Mouse (Mus musculus) gastrocnemius, adult 18-20 months (tissue): ENCODE results near the gene Spata3. TPM values are rescaled to one million over a fixed set of nuclear protein-coding genes. Genes with fewer than 3 reads are reported as not detected.
"Not testable (repeated sequence)": the region's sequence is repeated elsewhere in the genome, so short reads cannot be mapped to it uniquely, and the experiment has no call there.

ENCODE experiments used
- DNase-seq: peaks from one replicate; pipeline ENCODE4 v3.0.0; 2021; ENCODE audit warnings: low spot score
- long read RNA-seq, 2 experiments: library from polyadenylated mRNA; stranded (forward); transcript quantifications; one replicate each; pipeline ENCODE4 v2.0.0; 2021
- total RNA-seq, 2 experiments: library from RNA; stranded (reverse); gene quantifications; 2 replicates each; pipeline ENCODE4 v1.2.3; 2021

Gene Spata3
- not detected for total RNA-seq
- long read RNA-seq, experiment 1, result 0 reads
- long read RNA-seq, experiment 2, result 0 reads

DNA sequence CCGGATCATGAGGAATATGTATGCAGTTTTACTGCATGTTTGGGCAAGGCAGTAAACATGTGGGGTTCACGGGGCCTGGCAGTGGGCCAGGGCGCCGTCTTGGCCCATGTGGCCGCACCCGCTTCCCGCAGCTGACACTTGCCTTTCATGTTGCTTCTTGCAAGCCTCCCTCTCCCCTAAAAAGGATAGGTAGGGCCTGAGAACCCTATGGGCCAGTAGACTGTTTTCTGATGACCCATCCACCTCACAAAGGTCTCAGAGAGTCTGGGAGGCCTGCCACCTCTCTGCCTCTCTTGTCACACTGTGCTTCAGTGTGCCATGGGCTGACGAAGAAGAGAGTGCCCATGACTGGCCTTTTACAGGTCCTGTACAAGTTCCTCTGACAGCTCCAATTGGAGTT is at the start of gene Spata3:
Spata3 (plus strand) TSS at position 301 of the 400 bp plus-strand sequence.
- no peak for DNase-seq

DNA sequence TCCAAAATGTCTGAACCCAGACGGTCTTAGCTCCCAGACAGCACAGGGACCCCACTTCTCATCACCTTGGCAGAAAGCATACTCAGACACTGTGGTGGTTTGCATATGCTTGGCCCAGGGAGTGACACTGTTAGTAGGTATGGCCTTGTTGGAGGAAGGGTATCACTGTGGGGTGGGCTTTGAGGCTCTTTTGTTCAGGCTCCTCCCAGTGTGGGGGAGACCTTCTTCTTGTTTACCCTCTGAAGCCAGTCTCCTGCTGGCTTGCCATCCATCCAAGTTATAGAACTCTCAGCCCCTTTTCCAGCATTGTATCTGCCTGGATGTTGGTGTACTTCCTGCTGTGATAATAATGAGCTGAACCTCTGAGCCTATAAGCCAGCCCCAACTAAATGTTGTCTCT is 47.5 kb upstream of the Spata3 start:
- no peak for DNase-seq

DNA sequence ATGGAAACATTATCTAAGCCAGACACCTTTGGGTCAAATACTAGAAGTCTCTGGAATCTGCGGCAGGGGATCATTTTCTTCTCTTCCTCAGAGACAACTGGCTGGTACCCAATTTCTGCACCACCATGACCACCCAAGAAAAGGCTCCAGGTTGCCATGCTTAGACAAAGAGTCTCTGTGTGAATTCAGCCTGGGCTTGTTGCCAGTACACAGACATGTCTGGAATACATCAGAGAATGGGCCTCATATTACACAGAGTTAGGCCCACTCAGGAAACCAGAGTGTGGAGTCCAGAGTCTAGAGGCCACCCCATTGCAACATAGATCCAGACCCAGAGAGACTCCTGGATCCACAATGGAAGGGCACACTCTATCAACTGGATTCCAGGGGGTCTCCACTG is 47.1 kb upstream of the Spata3 start:
- DNase-seq, result no peak

DNA sequence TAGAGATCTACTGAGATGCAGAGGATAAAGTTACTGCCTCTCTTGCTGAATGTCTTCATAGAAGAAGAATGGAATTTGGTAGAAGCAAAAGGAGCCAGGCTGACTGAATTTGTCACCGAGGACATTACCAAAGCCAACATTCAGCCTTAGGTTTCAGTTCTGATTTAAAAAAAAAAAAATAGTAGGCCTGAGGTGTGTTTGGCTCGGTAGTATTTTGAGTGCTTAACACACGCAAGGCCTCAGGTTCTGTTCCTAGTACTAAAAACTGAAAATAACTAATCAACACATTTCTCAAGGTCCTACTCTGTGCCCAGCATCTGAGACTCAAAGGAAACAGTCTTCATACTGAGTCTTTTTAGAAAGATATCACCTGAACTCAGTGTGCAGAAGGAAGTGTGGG is 45.5 kb upstream of the Spata3 start:
- DNase-seq, result no peak

DNA sequence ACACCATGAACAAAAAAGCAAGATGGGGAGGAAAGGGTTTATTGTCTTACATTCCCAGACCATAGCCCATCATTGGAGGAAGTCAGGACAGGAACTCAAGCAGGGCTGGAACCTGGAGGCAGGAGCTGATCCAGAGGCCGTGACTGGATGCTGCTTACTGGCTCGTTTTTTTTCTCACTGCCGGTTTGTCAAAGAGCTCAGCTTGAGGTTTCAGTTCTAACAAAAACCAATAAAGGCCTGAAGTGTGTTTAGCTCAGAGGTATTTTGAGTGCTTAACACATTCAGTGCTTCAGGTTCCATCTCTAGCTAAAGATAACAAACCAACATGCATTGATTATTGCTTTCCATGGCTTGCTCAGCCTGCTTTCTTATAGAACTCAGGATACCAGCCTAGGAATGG is 44.3 kb upstream of the Spata3 start:
- no peak for DNase-seq

DNA sequence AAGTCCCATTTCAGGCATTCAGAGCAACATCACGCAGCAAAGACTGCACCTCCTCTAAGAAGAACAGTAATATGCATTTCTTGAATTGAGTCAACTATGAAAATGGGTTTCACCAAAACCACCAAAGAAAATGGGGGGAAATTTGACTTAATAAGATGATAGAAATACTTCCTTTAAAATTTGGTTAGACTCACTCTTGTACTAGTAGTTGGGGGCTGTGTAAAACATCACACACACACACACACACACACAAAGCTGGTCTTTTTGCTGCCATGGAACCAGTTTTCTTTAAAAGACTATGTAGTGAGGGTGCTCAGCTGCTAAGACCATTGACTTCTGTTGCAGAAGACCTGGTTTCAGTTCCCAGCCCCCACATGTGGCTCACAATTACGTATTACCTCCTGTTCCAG is 43.1 kb upstream of the Spata3 start:
- no peak for DNase-seq

DNA sequence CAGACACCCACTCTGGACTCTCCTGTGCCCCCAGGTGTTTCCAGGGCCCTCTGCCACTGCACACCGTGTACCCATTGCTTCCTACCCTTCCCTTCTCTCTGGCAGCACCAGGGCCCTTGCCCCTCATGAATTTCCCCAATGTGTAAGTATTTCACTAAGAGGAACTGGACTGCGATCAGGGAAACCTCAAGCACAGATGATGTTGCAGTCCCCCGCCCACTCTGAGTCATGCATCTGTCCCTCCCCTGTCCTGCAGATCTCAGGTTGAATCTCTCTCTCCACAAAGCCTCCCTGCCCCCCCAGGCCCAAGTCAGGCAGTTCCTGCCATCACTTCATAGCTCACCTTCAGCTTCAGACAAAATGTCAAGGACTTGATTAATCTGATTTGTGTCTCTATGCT is 38.9 kb upstream of the Spata3 start:
- no peak for DNase-seq

DNA sequence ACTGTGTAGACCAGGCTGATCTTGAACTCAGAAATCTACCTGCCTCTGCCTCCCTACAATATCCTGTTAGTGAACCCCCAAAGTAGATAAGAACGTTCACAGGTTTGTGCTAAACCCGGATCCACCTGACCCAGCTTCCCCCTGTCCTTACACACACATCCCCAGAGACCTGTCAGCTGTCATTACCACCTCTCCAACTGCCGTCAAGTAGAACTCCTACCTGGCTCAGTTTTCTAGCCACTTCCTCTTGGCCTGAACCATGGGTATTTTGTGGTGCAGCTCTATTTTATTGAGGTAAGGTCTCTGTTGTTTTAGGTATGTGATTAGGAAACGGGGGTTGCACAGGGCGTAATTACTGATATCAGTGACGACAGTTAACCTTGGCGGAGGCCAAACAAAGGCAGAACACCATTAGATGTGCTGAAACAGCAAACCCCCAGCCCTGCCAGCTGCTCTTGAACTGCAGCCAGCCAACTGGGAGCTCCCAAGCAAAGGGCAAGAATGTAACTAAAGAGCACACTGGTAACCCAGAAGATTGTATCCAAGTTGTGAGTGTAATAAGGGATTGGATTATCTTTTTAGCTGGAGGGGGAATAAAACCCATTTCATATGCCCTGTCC is 34.8 kb upstream of the Spata3 start:
- peak; percentile 24 for DNase-seq

DNA sequence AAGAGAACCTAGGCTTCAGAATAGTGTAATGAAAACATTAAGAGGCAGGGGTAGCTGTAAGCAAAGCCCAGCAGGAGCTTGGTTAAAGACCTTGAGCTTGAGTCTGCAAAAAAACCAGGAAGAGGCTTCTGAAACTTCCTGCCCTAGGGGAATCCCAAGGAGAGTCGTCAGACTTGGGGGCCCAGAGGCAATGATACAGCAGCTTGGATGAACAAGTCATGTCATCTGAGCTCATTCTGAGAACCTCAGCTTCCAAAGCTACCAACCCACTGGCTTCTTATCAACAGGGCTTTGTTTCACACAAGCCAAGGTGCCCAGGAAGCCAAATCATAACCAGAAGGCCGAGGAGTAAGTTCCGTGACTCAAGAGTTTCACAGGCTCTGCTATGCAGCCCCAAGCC is 30.8 kb upstream of the Spata3 start:
- no peak for DNase-seq

DNA sequence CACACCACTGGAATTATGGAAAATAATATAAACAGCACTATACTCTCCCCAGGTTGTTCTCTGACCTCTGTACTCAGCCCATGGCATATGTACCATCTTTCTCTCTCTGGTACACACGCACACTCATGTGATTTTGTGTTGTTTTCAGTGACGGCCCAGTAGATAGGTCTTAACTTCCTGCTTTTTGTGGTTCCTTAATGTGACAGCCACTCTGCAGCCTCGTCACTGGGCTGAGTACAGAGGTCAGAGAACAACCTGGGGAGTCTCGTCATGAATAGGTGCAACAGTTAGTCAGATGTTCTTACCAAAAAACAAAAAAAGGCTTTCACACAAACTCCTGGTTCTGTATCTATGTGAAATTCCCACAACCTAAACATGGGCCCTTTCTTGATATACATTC is 28.3 kb upstream of the Spata3 start:
- no peak for DNase-seq

DNA sequence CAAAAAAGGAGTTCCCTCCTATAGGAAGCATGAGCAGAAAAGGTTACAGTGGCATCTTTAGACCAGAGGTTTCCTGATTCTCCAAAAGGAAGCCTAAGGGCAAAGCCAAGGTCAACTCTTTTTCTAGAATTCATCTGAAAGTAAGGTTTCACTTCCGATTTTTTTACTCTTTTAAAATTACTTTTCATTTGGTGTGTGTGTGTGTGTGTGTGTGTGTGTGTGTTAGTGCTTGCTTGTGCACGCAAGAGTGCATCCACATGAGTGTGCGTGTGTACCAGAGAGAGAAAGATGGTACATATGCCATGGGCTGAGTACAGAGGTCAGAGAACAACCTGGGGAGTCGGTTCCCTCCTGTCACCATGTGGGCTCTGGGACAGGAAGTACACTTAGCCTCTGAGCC is 27.7 kb upstream of the Spata3 start:
- not testable (repeated sequence) for DNase-seq

DNA sequence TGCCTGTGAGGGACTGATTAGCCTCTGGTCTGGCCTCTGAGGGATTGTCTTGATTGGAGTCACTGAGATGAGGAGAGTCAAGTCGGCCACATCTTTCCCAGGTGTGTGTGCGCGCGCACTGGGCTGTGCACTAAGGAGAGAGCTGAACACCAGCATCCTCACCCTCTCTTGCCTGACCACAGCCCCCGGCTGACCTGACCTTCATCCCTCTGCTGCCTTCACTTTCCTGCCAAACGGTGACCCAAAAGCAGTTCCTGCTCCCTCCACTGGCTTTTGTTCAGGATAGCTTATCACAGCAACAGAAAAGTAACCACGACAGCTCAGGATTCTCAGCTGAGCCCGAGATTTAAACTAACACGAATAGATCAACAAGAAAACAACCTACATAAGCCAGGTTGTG is 24.4 kb upstream of the Spata3 start:
- DNase-seq, result no peak

DNA sequence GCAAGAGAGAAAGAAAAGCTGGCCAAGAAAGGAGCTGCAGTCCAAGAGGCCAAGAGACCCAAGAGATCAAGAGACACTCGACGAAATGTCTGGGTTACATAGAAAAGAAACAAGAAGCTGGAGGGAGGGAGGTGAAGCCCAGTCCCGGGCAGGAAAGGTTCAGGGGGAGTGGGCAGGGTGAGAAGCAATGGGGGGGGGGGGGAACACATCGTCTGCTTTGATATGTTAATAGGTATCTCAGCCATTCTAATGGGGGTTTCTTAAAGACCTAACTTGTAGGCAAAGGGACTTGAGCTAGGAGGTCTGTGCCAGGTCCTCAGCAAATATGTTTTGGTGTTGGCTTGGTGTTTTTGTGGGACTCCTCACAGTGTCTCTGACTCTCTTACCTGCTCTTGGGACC is 23.1 kb upstream of the Spata3 start:
- no peak for DNase-seq

DNA sequence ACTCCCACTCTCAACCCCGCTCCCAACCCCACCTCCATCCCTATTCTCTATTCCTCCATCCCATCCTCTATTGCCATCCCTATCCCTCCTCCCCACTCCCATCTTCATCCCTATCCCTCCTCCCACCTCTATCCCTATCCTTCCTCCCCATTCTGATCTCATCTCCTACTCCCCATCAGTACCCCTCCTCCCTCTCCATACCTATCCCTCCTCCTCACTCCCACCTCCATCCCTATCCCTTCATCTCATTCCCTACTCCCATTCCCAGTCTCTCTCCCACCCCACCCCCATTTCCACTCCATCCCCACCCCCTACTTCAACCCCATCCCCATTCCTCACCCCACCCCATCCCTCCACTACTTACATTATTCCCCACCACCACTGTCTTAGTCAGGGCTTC is 19.4 kb upstream of the Spata3 start:
- no peak for DNase-seq

DNA sequence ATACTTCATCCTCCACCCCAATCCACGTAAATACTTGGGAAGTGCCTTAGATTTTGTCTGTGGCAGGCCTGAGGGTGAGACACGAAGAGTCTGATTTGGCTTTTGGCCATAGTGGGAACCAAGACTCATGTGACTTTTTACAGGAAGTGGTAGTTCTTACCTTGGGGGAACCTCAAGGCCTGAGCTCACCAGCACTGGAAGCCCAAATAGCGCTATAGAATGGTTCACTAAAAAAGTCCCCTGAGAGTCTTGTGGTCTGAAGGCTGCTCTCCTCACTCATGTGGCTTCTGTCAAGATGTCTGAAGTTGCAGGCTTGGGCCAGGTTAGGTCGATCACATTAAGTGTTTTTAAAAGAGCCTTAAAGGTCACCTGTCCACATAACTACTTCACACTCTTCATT is 18.6 kb upstream of the Spata3 start:
- no peak for DNase-seq

DNA sequence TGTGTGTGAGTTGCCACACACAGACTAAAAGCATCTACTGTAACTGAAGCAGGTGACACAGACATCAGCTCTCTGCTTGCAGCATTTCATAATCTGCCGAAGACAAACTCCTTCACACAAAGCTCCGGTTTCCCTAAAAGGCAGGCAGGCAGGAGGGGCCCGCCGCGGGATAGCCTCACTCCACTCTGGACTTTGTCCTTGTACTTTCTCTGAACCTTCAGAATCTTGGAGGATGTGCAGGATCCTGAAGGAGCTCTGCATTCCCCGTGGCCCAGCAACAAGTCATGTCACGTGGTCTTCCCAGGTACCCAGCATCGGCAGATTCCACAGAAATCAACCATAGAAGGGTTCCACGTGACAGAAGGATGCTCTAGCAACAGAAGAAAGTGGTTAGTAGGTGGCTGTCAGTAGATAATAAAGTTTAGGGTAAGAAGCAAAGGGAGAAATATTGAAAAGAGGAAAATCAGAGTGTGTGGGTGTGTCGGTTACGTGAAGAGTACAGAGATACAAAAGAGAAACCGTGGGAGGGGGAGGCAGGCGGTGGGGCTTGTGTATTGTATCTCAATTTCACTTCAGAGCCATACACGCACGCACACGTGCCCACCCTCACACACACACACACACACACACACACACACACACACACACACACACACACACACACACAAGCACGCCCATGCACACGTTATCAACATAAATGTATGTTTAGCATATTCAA is 16.6 kb upstream of the Spata3 start:
- no peak for DNase-seq

DNA sequence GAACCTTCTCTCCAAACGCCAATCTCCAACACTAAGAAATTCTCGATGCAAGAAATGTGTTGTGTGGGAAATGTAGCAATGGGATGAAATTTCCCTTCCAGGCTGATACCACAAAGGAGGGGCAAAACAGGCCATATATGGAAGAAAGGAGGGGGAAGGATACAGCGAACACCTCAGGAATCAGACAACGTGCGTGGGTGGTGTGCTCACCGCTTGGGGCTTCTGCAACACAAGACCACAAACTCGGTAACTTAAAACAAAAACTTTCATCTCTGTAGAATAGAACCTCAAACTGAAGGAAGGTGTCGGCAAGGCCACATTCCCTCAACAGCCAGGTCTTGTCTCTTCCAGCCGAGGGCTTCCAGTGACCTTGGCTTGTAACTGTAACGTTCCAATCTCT is 11.1 kb upstream of the Spata3 start:
- DNase-seq, result no peak

DNA sequence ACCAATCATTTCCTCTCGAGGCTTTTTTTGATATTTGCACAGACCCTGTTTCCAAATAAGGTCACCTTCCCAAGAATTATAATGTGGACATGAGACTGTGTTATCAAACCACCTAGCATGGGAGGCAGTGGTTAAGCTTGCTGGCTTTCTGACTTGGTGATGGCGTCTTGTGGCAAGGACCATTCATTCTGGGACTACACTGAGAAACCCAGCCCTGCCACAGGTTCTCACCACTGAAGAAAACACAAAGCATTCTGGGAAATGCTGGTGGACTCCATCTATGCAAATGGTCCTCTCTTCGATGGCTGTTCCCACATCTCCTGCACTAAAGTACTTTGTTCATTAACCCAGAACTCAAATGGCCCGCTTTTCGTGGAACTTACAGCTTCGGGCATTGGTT is 10.6 kb upstream of the Spata3 start:
- no peak for DNase-seq

DNA sequence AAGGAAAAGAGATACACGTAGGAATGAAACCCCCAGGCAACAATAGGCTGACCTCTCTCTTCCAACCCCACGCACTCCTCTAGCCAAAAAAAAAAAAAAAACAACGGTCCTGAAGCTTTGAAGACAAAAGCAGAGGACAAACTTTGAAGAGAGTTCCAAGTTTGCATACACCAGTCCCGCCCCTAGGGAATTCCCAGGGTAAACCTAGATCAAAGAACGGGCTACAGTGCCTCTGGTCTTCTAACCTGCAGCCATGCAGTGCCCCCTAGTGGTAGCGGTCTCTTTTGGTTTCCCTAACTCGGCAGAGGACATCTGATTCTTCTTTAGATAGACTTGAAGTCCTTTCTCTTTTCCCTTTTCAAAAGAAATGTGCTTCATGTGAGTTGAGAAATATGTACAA is 8.8 kb upstream of the Spata3 start:
- peak; percentile 88 for DNase-seq

DNA sequence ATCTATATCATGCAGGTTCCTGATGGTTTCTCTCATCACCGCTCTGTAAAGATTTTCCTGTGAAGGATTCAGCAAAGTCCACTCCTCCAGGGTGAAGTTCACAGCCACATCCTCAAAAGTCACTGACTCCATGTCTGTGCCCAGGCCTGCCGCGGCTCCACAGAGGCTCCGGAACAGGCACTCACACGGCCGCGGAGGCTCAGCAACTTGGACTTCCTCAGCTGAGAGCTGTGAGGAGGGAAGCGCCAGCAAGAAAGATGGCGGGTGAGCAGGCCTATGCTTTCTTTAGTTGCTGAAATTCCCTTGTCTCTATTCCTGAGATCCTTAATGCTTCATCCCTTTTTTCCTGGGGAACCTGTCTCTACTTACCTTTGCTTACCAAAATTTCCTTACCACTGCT is 858 bp upstream of the Spata3 start:
- not testable (repeated sequence) for DNase-seq

DNA sequence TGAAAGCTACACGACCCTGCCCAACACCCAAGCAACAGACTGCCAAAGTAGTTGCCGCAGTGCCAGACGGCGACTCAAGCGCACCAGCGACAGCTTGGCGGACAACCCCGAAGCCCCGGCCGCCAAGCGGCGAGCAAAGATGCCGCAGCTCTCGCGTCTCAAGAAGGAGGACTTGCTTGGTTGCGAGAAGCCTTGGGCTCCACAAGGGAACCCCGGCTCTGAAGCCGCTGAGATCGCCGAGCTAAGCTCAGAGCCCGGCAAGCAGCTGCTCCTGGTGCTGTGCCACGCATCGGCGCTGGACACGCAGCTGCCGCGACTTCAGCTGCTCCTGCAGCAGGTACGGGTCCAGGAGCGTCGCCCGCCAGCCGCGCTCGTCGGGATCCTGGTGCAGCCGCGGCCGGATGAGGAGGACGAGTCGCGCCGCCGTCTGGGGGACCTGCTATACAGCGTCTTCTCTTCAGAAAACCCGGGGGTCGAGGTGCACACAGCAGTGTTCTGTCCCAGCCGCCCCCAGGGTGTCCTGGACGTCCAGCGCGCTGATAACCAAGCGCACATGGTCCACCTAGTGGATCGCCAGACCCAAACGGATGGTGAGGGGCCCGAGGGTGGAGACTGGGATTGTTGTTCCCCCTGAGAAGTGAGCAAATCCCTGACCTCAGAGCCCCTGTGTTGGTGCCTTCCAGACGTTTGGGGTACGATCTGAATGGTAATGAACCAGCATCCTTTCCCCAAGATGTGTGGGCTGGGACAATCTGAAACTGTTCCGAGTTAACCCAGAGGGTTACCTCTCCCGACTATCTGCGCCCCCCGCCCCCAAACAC is 1.8 kb downstream of the Spata3 start:
- DNase-seq, result peak; percentile 6

DNA sequence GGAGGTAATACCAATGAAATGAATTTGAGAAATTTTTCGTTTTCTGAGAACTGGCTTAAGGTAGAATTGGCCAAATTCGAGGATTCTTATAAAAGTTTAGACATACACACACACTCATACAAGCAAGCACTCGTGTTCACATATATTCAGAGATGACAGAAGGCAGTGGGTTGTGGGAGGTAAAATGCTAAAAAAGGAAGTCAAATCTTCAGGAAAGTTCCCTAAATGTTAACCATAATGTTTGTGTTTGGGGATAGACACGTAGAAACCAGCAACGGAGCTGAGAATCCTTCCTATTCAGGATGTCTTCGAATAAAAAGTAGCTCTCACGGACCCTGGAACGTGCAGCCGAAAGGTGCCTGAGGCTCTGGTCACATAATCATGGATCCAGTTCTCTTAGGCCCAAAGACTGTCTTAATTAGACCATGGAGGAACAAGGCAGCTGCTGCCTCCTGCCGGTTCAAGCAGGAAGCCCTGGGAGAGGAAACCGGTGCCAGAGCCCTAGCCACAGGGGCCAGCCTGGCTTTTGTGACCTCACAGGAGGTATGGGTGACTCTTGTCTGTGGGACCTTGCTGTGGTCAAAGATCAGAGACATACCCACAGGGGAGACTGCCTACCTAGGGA is 4.9 kb downstream of the Spata3 start:
- no peak for DNase-seq
